ENCODE assay signal across 9 mouse cellular contexts in genomic region chr9:44494261-44494862, GRCm38 (mm10). TPM values are rescaled to one million over a fixed set of nuclear protein-coding genes. Genes with fewer than 3 reads are reported as not detected.
DNase-seq lines count a peak whose midpoint lies in the region; ATAC-seq and TF ChIP-seq lines count a peak whose summit lies in the region.
"Had no signal": no experiment of that assay in that cellular context is flagged by ENCODE, and none has a peak within 500 bp of the region (broad histone marks: within the 10 kb centered on the region; RNA-seq: fewer than 3 reads in every experiment).

No protein-coding gene starts in this region.

- no peaks in the 10 kb centered on the region for H3K27me3 ChIP-seq in heart, adult 2 months (ENCODE audit: control insufficient read depth, insufficient read depth, low read length)
- H3K27me3 ChIP-seq in E14TG2a.4 (ENCODE audit: insufficient read depth, low read length) = peaks cover 28% of the 10 kb centered on the region
- no peaks in the 10 kb centered on the region for H3K27me3 ChIP-seq in embryonic facial prominence, embryonic 14.5 days (replicated peaks; ENCODE audit: control insufficient read depth, insufficient read depth, low read length)
- no peaks in the 10 kb centered on the region for H3K27me3 ChIP-seq in hindbrain, embryonic 15.5 days
- H3K27me3 ChIP-seq in lung, embryonic 15.5 days = no peaks in the 10 kb centered on the region
- no peaks in the 10 kb centered on the region for H3K27me3 ChIP-seq in stomach, embryonic 16.5 days (ENCODE audit: control insufficient read depth, insufficient read depth, low read length)

- peak overlapping the region; percentile 71 for H3K27ac ChIP-seq in heart, adult 2 months
- H3K27ac ChIP-seq in embryonic facial prominence, embryonic 14.5 days (replicated peaks; ENCODE audit: low read depth, low read length) = peak overlapping the region; percentile 80
- H3K27ac ChIP-seq in hindbrain, embryonic 15.5 days (replicated peaks) = peak overlapping the region; percentile 70
- peak overlapping the region; percentile 98 for H3K27ac ChIP-seq in lung, embryonic 15.5 days
- H3K27ac ChIP-seq in stomach, embryonic 16.5 days (ENCODE audit: low read length) = peak overlapping the region; percentile 77
- H3K27ac ChIP-seq: macrophage had no signal

- H3K9me3 ChIP-seq in E14TG2a.4 (ENCODE audit: low read length) = no peaks in the 10 kb centered on the region
- no peaks in the 10 kb centered on the region for H3K9me3 ChIP-seq in embryonic facial prominence, embryonic 14.5 days (ENCODE audit: control insufficient read depth, low read length)
- no peaks in the 10 kb centered on the region for H3K9me3 ChIP-seq in hindbrain, embryonic 15.5 days
- no peaks in the 10 kb centered on the region for H3K9me3 ChIP-seq in lung, embryonic 15.5 days
- no peaks in the 10 kb centered on the region for H3K9me3 ChIP-seq in stomach, embryonic 16.5 days (replicated peaks; ENCODE audit: control insufficient read depth, low read length)

- no peaks in the 10 kb centered on the region for H3K79me2 ChIP-seq in heart, adult 2 months (replicated peaks; ENCODE audit: control insufficient read depth, insufficient read depth, low read length)

- peaks cover 5% of the 10 kb centered on the region for H3K36me3 ChIP-seq in heart, adult 2 months (ENCODE audit: control insufficient read depth, insufficient read depth, low read length)
- no peaks in the 10 kb centered on the region for H3K36me3 ChIP-seq in E14TG2a.4 (ENCODE audit: insufficient read depth, low read length)
- H3K36me3 ChIP-seq in embryonic facial prominence, embryonic 14.5 days (ENCODE audit: control insufficient read depth, insufficient read depth, low read length) = 0 out of 2 replicates have a peak, but pooled peaks cover 4% of the 10 kb centered on the region
- H3K36me3 ChIP-seq in hindbrain, embryonic 15.5 days = no peaks in the 10 kb centered on the region
- 0 out of 2 replicates have a peak, but pooled peaks cover 4% of the 10 kb centered on the region for H3K36me3 ChIP-seq in lung, embryonic 15.5 days
- H3K36me3 ChIP-seq in stomach, embryonic 16.5 days (ENCODE audit: control insufficient read depth, insufficient read depth, low read length) = no peaks in the 10 kb centered on the region

- peaks cover 45% of the 10 kb centered on the region for H3K4me1 ChIP-seq in heart, adult 2 months (ENCODE audit: control insufficient read depth, insufficient read depth, low read length)
- H3K4me1 ChIP-seq in E14TG2a.4 (replicated peaks; ENCODE audit: low read depth, low read length) = peaks cover 96% of the 10 kb centered on the region
- peaks cover 76% of the 10 kb centered on the region for H3K4me1 ChIP-seq in embryonic facial prominence, embryonic 14.5 days (ENCODE audit: control insufficient read depth, insufficient read depth, low read length)
- H3K4me1 ChIP-seq in hindbrain, embryonic 15.5 days (replicated peaks) = peaks cover 88% of the 10 kb centered on the region
- peaks cover 97% of the 10 kb centered on the region for H3K4me1 ChIP-seq in lung, embryonic 15.5 days
- H3K4me1 ChIP-seq in stomach, embryonic 16.5 days (ENCODE audit: control insufficient read depth, insufficient read depth, low read length) = peaks cover 88% of the 10 kb centered on the region

- H3K4me3 ChIP-seq in heart, adult 2 months = no peak overlapping the region; the same call in 1 of the 2 replicates
- peak overlapping the region; percentile 56 for H3K4me3 ChIP-seq in E14TG2a.4 (replicated peaks; ENCODE audit: low read length)
- peak overlapping the region; percentile 3; the same call in 1 of the 2 replicates for H3K4me3 ChIP-seq in embryonic facial prominence, embryonic 14.5 days (ENCODE audit: low read depth, low read length)
- H3K4me3 ChIP-seq in hindbrain, embryonic 15.5 days = no peak overlapping the region
- H3K4me3 ChIP-seq in lung, embryonic 15.5 days = no peak overlapping the region
- H3K4me3 ChIP-seq in stomach, embryonic 16.5 days (replicated peaks; ENCODE audit: low read length) = no peak overlapping the region

- peak overlapping the region; percentile 38 for H3K4me2 ChIP-seq in embryonic facial prominence, embryonic 14.5 days (ENCODE audit: low read depth, low read length)
- peak overlapping the region; percentile 25; the same call in 1 of the 2 replicates for H3K4me2 ChIP-seq in hindbrain, embryonic 15.5 days
- peak overlapping the region; percentile 39 for H3K4me2 ChIP-seq in lung, embryonic 15.5 days
- peak overlapping the region; percentile 30; the same call in 1 of the 2 replicates for H3K4me2 ChIP-seq in stomach, embryonic 16.5 days (ENCODE audit: low read depth, low read length)

- TF ChIP-seq EP300 in heart, adult 2 months (IDR thresholded peaks at IDR 0.05; ENCODE audit: insufficient read depth, low read depth, low read length) = no peak

- no peak for ATAC-seq in embryonic facial prominence, embryonic 14.5 days (ENCODE audit: low read depth)
- no peak for ATAC-seq in hindbrain, embryonic 15.5 days (ENCODE audit: low FRiP score, low read depth)
- ATAC-seq in lung, embryonic 15.5 days (ENCODE audit: borderline replicate concordance, extremely low read depth, low FRiP score, low TSS enrichment) = no peak
- ATAC-seq in stomach, embryonic 16.5 days (ENCODE audit: insufficient read depth, low FRiP score) = no peak

- peak overlapping the region; percentile 28 for H3K9ac ChIP-seq in heart, adult 2 months (ENCODE audit: low read depth, low read length)
- H3K9ac ChIP-seq in embryonic facial prominence, embryonic 14.5 days (ENCODE audit: low read depth, low read length) = peak overlapping the region; percentile 26; the same call in 1 of the 2 replicates
- no peak overlapping the region; the same call in 1 of the 2 replicates for H3K9ac ChIP-seq in hindbrain, embryonic 15.5 days
- H3K9ac ChIP-seq in lung, embryonic 15.5 days = 0 out of 2 replicates have a peak overlapping the region, but pooled peaks have one; percentile 11
- peak overlapping the region; percentile 61 for H3K9ac ChIP-seq in stomach, embryonic 16.5 days (ENCODE audit: low read length)

- intact Hi-C loops in heart, adult 2 months (cut with DNase I) = no loop called here

- DNase-seq in heart, adult 2 months = peak; percentile 54 to 63
- DNase-seq in heart, adult 8-10 months (ENCODE audit: low spot score) = no peak
- DNase-seq in embryonic facial prominence, embryonic 14.5 days (ENCODE audit: low spot score) = peak; percentile 61
- DNase-seq in right cerebral cortex, postnatal 4 days = no peak

- TF ChIP-seq POLR2A in heart, adult 2 months (IDR thresholded peaks at IDR 0.05; ENCODE audit: insufficient read depth, low read depth, low read length) = no peak

- TF ChIP-seq CTCF in heart, adult 2 months (IDR thresholded peaks at IDR 0.05) = no peak
- no peak for TF ChIP-seq CTCF in E14TG2a.4 (conservative IDR thresholded peaks at IDR 0.05; ENCODE audit: low read length)

- 16% methylated on average over 11 of the region's 11 CpGs for WGBS in heart, adult 2 months
- WGBS in embryonic facial prominence, embryonic 14.5 days = 17% methylated on average over 11 of the region's 11 CpGs
- WGBS in hindbrain, embryonic 15.5 days = 17% methylated on average over 11 of the region's 11 CpGs
- 11% methylated on average over 11 of the region's 11 CpGs for WGBS in lung, embryonic 15.5 days
- 21% methylated on average over 11 of the region's 11 CpGs for WGBS in stomach, embryonic 16.5 days

RNA-seq across cellular contexts. Expression of gene Bcl9l, which starts 11.7 kb away (rescaled TPM):
- 10 to 100 TPM; 44.5 to 58.7 TPM for total RNA-seq in heart, adult 2 months (2021)
- polyA plus RNA-seq in heart, adult 2 months (2012; rRNA removed) = 15.3 and 21.5 TPM in 2 replicates
- total RNA-seq in heart, adult 8-10 months (2022) = 10 to 100 TPM; 51.6 to 56.9 (median 53.9) TPM
- polyA plus RNA-seq in embryonic facial prominence, embryonic 14.5 days (2014; fragmentation: Nextera tagmentation; extraction: Ambion mirVana) = 16.9 and 18.7 TPM in 2 replicates
- polyA plus RNA-seq in hindbrain, embryonic 15.5 days (2015; fragmentation: Nextera tagmentation; extraction: Ambion mirVana) = 10.7 and 11.9 TPM in 2 replicates
- 17.1 and 17.3 TPM in 2 replicates for polyA plus RNA-seq in lung, embryonic 15.5 days (2015; fragmentation: Nextera tagmentation; extraction: Ambion mirVana)
- polyA plus RNA-seq in stomach, embryonic 16.5 days (2015; fragmentation: Nextera tagmentation; extraction: Ambion mirVana) = 9.0 and 10.6 TPM in 2 replicates

RNA-seq across cellular contexts. Expression of gene Upk2, which starts 39.6 kb away (rescaled TPM):
- total RNA-seq in heart, adult 2 months (2021) = not detected
- polyA plus RNA-seq in heart, adult 2 months (2012; rRNA removed) = 0.47 and 0.53 TPM in 2 replicates
- total RNA-seq in heart, adult 8-10 months (2022) = under 1 TPM in 2 of 4 experiments, not detected in 2; 0.26 to 0.28 TPM
- 1.7 and 2.3 TPM in 2 replicates for polyA plus RNA-seq in embryonic facial prominence, embryonic 14.5 days (2014; fragmentation: Nextera tagmentation; extraction: Ambion mirVana)
- polyA plus RNA-seq in hindbrain, embryonic 15.5 days (2015; fragmentation: Nextera tagmentation; extraction: Ambion mirVana) = not detected in 2 replicates
- 1.3 and 1.5 TPM in 2 replicates for polyA plus RNA-seq in lung, embryonic 15.5 days (2015; fragmentation: Nextera tagmentation; extraction: Ambion mirVana)
- 31.1 and 39.0 TPM in 2 replicates for polyA plus RNA-seq in stomach, embryonic 16.5 days (2015; fragmentation: Nextera tagmentation; extraction: Ambion mirVana)
- polyA plus RNA-seq: macrophage had no signal

RNA-seq across cellular contexts. Expression of gene Foxr1, which starts 53.4 kb away (rescaled TPM):
- not detected for total RNA-seq in heart, adult 2 months (2021)
- polyA plus RNA-seq in heart, adult 2 months (2012; rRNA removed) = not detected in 2 replicates
- total RNA-seq in heart, adult 8-10 months (2022) = not detected
- not detected in 2 replicates for polyA plus RNA-seq in embryonic facial prominence, embryonic 14.5 days (2014; fragmentation: Nextera tagmentation; extraction: Ambion mirVana)
- polyA plus RNA-seq in hindbrain, embryonic 15.5 days (2015; fragmentation: Nextera tagmentation; extraction: Ambion mirVana) = not detected in 2 replicates
- polyA plus RNA-seq in lung, embryonic 15.5 days (2015; fragmentation: Nextera tagmentation; extraction: Ambion mirVana) = not detected in 2 replicates
- not detected in 2 replicates for polyA plus RNA-seq in stomach, embryonic 16.5 days (2015; fragmentation: Nextera tagmentation; extraction: Ambion mirVana)
- polyA plus RNA-seq: macrophage had no signal

Comparison
In these comparisons a context has a peak if more than half of its experiments do, and no peak if none do; other contexts are left out.
1. DNase-seq: peak in heart, adult 2 months (2 of 2) and embryonic facial prominence, embryonic 14.5 days (single experiment); none in heart, adult 8-10 months (single experiment) and right cerebral cortex, postnatal 4 days (single experiment).
2. H3K4me3 ChIP-seq: peak in E14TG2a.4 (single experiment) and embryonic facial prominence, embryonic 14.5 days (single experiment); none in heart, adult 2 months (single experiment), hindbrain, embryonic 15.5 days (single experiment), lung, embryonic 15.5 days (single experiment) and stomach, embryonic 16.5 days (single experiment).
3. Peak in every context shown above with its lines, with median percentiles within 50 percentile points of each other: H3K27ac ChIP-seq and H3K4me2 ChIP-seq.